Mouse (Mus musculus): ENCODE data around the gene Evi5. TPM values are rescaled to one million over a fixed set of nuclear protein-coding genes. Genes with fewer than 3 reads are reported as not detected.

Gene Evi5
- total RNA-seq, 2 experiments from 2014 or later: 54.0 to 58.4 TPM

DNA sequence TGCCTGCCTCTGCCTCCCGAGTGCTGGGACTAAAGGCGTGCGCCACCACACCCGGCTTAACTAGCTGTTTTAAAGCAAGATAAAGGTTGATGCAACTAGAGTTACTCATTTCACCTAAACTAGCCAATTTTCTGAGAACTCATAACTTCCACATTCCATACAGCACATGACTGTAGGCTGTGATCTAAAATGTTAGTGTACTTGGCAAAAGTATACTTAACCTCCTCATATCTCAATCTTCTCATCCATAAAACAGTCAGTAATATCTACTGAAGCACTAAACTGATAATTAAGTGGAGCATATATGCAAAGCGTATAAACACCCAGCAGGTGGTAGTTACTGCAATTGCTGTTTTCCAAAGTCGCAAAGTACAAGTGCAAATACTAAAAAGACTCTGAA, 1.6 kb downstream of the Evi5 start:
- no peak for DNase-seq

DNA sequence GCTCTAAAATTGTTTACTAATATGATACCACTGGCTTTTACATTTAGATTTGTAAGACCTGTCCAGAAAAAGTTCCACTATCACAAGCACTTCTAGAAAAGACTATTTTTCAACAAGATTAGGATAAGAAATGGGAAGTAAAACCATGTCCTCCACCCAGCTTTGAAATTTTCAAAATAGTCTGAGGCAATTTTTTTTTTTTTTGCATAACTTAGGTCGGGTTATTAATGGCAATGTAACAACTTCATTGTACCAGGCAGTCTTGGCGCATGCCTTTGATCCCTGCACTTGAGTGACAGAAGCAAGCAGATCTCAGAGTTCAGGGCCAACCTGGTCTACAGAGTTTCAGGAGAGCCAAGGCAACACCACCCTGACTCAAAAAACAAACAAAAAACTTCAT, 5.2 kb downstream of the Evi5 start:
- DNase-seq: peak; percentile 15

DNA sequence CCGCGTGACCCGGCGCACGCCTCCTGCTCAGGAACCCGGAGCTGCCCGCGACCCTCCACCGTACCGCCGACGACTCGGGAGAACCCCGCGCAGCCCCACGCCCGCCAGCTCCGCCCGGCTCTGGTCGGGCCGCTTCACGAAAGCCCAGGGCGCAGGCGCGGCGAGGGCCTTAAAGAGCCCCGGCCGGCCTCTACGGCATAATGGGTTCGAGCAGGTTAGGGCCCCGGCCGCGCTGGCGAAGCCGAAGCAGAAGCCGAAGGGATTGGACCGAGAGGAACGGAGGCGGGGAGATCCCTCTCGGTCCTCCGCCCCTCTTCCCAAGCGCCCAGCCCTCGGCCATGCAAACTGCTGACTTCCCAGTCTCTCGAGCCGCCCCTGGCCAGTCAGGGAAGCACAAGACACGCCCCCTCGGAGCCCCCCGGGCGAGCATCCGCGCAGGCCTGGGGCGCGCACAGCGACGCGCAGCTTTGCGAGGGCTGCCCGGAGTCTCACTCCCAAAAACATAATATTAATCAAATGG, 5.9 kb downstream of the Evi5 start:
- peak; percentile 95 for DNase-seq

DNA sequence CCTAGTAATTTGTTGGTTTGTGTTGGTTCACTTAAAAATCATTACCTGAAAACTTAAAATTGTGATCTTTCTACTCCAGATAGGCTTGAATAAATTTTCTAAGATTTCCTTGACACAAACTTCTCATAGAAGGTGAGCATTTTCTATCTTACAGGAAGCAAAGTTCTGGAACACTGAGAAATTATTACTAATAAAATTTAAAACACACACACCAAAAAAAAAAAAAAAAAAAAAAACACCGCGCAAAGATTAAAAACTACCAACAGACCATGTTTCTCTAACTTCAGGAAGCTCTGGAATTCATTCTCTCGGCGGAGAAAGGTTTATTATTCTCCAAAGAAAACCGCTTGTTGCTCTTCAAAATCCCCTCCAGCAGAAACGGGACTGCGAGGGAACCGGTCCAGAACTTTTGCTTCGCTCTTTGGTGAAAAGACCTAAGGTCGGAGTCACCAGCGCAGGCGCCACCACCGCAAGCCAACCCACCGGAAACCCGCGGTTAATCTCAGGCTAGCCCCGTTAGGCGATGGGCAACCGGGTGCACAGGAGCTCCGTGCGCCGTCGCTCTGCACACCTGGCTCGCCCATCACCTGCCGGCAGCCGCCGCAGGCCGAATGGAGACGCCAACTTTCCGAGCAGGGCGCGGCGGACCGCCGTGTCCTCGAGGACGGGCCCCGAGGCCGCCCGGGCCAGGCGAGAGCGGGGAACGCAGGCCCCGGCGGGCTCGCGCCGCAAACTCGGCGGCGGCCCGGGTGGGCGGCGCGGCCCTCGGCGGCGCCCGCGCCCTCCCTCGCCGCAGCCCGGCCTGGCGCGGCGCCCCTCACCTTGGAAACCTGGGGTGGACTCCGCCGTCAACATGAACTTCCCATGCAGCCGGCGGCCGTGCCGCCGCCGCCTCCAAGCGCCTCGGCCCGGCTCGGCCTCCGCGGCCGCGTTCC, 6.7 kb downstream of the Evi5 start:
- peak; percentile 75 for DNase-seq

DNA sequence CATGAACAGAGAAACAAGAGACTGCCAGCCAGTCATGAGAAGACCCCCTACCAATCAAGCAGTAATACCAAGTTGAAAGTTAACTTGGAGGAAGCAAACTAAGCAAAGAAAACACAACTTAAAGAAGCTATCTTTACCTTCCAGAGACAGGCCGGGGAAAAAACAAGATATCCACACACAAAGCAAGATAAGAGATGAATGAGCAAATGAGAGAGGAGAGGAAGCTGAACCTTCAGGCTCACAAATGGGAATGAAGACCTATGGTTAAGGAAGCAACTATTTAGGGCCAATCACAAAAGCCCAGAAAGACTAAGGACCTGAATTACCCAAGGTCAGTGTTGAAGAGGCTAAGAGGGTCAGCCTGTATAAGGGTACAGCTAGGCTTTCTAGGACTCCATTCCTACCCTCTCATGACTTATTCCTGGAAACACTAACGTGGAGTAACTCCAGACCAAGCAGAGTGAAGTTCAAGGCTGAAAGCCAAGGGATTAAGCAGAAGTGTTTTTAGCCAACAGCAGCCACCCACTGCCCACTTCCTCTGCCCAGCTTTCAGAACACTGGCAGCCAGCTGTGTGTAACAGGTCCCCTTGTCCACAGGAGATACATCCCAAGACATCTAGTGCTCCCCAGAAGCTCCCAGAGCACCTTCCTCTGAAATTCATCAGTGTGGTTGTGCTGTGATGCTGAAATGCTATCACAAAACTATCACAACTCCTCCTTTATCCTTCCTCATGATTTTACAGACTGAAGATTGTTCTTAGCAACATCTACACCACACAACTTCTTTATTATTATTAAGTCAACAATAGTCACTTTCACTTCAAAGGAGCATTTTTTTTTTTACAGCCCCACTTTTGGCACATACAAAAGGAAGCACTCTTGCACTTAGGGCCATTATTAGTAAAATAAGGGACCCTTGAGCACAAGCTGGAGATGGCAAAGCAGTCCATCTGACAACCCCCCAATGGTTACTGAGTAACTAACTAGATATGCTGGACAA, 8.5 kb downstream of the Evi5 start:
- peak; percentile 16 for DNase-seq

DNA sequence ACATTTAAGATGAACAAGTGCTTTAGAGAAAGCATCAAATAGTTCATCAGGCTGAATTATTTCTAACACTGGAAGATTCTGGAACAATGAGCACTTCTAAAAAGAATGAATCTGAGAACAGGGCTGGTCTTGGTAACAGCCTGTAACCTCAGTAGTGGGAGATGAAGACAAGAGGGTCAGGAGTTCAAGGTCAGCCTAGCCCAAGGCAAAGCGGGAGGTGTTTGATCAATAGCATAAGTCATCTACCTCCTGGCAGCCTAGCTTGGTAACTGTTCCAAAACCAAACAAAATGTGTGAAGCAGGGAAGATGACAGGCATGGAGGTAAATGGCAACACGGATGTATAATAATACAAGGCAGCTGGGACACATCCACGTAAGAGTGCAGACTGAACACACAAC, 10.9 kb downstream of the Evi5 start:
- no peak for DNase-seq

DNA sequence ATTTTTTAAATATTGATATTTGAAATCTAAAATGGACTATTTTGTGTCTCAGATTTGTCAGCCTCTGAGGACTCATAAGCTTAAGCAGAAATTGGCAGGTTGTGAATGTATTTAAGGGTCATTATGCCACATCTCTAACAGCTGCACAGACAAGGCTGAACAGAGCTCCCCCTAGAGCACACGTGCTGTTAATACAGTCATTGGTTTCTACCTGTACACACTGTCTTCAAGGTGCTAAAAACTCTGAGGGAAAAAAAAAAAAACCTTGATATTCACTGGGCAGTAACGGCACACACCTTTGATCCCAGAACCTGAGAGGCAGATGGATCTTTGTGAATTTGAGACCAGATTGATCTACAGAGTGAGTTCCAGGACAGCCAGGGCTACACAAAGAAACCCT, 15.9 kb downstream of the Evi5 start:
- no peak for DNase-seq

DNA sequence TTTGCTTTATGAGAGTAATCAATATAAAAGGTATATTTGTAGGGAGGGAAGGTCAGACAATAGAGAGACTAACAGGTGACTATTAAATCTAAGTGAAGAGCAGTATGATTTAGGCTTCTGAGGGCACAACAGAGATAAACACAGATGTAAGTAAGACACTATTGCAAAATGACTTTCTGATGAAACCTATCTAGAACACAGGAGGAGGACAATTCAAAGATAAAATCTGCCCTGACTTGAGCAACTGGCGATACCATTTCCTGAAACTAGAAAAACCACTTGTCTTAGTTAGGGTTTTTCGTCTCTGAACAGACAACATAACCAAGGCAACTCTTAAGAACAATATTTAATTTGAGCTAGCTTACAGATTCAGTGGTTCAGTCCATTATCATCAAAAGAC, 19.4 kb downstream of the Evi5 start:
- no peak for DNase-seq

DNA sequence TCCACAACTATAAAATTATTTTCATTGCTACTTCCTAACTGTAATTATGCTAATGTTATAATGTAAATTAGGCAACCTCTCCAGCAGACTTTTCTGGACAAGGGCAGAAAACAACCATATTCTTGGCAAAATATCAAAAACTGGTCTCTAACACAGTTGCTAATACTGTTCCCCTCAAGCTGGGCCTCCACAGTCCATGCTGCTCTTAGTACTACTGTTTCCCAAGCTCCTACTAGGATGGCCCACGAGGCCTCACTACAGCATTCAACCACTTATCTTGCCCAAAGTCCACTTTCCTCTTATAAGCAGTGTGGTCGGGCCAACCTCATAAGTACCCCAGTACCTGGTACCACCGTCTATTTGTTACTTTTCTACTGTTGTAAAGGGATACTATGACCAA, 20.4 kb downstream of the Evi5 start:
- DNase-seq: no peak

DNA sequence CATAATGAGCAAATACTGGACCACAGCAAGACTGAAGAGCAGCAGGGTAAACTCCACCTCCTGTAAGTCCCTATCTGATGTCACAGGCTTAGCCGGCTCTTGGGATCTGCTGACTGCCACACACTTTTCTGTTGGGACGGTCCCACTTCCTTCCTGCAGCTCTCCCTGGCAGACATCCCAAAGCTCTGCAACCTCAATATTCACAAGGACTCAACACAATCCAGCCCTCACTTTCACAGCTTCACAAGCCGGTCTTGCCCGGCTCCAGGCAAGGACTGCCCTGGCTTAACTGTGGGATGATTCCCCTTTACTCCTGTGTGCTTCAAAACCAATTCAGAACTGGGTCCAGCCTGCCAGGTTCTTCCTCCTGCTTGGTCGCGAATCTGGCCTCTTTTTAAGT, 21.1 kb downstream of the Evi5 start:
- DNase-seq: peak; percentile 47

DNA sequence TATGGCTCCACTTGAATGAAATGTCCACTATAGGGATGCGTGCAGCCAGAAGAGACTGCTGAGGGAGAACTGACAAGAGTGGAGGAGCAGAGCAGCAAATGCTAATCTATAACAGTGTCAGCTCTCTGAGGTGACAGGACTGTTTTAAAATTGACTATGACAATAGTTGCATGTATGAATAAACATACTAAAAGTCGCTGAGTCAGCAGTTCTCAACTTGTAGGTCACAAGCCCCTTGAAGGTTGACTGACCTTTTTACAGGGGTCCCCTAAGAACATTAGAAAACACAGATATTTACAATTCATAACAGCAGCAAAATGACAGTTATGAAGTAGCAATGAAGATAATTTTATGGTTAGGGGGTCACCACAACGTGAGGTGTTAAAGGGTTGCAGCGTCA, 25.9 kb downstream of the Evi5 start:
- no peak for DNase-seq

DNA sequence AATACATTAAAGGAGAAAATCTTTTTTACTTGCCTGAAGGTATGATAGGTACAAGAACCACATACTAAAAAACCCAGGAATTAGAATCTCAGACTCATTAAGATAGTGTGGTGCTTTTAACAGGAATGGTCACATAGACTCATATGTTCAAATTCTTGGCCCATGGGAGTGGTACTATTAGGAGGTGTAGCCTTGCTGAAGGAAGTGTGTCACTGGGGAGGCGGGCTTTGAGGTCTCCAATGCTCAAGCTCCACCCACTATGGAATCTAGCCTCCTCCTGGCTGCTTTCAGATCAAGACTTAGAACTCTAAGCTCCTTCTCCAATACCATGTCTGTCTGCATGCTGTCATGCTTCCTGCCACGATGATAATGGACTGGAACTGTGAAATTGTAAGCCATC, 27.1 kb downstream of the Evi5 start:
- no peak for DNase-seq

DNA sequence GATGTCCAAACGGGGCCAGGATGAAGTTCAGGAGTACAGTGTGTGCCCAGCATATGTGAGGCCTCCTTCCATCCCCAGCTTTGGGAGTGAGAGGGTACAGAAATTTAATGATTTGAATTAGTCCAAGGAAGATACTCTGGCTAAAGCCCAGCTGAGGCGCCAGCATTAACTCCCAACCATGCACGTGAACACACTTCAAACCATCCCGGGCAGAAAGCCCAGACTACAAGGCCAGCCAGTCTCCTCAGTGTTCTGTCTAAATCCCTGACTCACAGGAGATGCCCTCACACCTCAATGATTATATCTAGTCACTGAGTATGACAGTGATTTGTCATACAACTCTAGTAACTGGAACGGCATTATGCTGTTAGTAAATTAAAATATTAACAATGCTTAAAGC, 27.6 kb downstream of the Evi5 start:
- DNase-seq: peak; percentile 77

DNA sequence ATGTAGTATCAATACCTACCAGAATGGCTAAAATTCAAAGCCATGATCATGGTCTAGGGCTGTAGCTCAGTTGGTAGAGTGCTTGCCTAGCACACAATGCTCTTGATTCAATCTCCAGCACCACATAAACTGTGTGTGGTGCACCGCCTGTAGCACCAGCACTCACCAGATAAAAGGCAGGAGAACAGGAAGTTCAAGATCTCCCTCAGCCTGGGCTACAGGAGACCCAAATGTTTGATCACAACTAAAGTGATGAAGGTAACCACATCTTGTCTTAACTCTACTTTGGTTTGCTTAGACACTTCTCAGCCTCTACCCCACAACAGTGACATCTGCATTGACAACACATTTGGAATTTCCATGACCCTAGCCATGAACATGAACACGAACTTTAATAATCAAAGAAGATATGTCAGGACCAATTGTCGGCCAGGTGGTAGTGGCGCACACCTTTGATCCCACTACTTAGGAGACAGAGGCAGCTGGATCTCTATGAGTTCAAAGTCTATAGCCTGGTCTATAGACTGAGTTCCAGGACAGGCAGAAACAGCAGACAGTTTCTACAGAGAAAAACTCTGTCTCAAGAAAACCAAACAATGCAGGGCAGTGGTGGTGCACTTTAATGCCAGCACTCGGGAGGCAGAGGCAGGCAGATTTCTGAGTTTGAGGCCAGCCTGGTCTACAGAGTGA, 34.2 kb downstream of the Evi5 start:
- DNase-seq: no peak

DNA sequence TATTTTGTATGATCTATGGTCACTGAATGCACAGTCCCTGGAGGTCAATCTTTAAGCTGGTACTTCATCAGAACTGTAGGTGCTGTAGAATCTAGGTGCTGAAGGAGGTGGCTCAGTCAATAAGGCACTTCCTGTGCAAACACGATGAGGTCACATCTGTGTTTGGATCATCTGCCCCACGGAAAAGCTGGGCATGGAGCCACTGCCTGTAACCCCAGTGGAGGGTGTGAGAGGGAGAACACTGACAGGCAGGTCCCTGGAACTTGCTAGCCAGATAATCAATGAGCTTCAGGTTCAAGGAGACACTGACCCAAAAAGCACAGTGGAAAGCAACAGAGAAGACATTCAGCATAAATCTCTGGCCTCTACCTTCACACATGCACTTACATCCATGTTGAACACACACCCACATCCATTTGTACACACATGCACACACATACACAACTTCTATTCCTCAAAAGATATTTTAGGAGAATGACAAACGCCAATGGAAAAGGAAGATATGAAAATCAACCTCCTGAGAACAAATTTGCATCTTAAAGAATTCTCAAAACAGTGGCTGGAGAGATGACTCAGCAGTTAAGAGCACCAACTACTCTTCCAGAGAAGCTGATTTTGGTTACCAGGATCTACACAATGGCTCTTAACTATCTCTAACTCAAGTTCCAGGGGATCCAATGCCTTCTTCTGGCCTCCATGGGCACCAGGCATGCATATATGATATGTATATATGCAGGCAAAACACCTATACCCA, 35.8 kb downstream of the Evi5 start:
- DNase-seq: peak; percentile 58

DNA sequence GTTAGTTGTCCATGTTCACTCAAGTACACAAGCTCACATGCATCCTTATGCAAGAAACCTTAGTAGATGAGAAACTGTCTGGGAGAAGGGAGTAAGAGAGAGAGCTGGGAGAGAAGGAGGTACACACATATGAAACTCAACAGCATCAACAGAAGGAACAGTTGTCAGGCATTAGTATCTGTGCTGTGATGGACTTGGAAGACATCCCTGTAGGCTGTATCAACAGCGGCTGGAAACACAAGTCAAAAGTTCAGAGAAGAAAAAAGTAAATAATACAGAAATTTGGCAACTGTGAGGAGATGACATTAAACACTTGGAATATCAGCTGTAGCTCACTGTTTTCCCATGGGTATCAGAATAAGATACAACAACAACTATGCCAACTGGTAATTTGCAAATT, 40.6 kb downstream of the Evi5 start:
- DNase-seq: no peak

DNA sequence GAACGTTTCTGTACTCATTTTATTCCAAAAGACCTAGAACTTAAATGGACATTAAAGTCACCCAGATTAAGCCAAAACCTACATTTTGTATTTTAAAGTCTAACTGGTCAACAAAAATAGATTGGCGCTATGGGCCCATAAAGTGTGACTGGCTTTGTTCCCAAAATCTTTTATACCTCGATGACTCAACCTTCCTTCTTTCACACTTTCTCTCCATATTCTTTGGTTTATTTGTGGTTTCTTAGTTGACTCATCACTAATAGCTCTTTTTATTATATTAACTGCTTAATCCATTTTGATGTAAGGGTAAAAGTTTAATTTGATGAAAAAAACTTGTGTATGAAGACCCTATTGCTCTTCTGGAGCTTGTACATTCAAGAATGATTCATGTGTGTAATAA, 43.6 kb downstream of the Evi5 start:
- DNase-seq: no peak

DNA sequence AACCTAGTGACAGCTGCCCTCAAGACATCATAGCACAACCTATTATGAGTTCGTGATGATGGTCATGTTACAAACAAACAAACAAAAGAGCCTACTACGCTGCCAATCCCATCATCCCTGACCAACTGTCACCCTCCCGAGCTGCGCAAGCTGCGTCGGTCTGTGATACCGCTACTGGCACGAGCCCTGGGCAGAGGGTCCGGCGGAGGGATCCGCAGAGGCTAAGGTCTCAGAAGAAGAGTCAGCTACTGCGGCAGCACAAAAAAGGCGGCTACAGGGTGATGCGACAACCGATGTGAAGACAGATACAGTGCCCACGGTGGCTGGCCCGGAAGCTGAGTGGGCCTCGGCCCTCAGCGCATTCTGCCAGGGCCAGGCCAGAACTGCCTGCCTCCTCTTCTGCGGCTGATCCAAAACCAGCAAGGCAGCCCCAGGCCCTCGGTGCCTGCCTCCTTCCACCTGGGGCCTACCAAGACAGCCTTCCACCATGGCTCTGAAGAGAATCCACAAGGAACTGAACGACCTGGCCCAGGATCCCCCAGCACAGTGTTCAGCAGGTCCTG, 44.8 kb downstream of the Evi5 start, which contains the start of gene Ube2d2b:
Gene Ube2d2b (plus strand): TSS at position 102 of the 563 bp plus-strand sequence.
- DNase-seq: no peak

DNA sequence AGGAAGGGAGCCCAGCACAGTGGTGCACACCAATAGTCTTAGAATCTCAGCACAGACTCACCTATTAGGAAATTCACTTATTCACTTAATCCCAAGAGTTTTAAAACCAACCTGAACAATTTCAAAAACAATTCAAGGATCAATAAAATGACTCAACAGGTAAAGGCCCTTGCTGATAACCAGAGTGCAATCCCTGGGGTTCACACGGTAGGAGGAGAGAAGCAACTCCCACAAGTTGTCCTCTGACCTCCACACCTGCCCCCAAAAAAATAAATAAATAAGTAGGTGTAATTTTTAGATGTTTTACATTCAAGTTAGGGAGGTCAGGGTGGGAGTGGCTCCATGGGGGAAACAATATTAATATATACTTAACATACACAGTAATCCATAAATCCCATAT, 52.4 kb downstream of the Evi5 start:
- no peak for DNase-seq

DNA sequence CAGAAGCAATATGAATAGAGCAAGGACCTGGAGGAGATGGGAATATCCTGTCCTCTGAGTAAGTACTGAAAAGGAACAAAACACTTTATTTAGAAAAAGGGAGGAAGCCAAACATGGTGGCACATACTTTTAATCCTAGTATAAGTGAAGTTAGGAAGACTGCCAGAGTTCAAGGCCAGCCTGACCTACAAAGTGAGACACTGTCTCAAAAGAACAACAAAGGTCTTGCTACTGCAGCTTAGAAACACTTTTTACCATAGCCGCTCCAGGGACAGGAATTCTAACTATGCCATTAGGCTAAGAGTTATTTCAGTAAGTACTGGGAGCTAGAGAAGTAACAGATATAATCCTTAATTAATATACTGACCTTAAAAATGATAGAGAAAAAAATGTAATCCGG, 60.3 kb downstream of the Evi5 start:
- no peak for DNase-seq

DNA sequence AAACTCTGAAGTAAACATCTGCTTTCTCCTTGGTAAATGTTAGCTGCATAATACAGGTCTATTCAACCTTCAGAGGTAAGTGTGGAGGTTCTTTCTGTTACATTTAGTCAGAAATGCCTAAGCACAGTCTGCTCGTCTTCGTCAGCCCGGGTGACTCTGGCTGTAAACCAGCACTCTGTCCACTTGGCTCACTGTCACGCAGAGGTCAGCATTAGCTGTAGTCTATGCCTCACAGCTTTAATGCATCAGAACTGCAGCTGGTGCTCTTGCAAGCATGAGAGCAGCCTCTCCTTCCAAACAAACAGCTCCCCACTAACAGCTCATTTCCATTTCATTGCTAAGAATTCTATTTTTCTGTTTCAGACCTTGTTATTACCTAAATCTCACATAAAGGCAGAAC, 67.4 kb downstream of the Evi5 start:
- DNase-seq: no peak

All from adrenal gland, postnatal 10 days (tissue).